Mouse (Mus musculus): ENCODE measurements around the gene Kit.

- TF ChIP-seq CTCF (IDR thresholded peaks at IDR 0.05; ENCODE audit: control insufficient read depth, insufficient read depth, low read length) (no peak), POLR2A (IDR thresholded peaks at IDR 0.05; ENCODE audit: borderline replicate concordance, control insufficient read depth, low read depth, low read length) (no peak)
Observed at GRCm38 (mm10) chr5:75695162-75695809, 120.6 kb downstream of the Kit start.
